Mouse (Mus musculus): Measurements from ENCODE around the gene Shc2.

DNA sequence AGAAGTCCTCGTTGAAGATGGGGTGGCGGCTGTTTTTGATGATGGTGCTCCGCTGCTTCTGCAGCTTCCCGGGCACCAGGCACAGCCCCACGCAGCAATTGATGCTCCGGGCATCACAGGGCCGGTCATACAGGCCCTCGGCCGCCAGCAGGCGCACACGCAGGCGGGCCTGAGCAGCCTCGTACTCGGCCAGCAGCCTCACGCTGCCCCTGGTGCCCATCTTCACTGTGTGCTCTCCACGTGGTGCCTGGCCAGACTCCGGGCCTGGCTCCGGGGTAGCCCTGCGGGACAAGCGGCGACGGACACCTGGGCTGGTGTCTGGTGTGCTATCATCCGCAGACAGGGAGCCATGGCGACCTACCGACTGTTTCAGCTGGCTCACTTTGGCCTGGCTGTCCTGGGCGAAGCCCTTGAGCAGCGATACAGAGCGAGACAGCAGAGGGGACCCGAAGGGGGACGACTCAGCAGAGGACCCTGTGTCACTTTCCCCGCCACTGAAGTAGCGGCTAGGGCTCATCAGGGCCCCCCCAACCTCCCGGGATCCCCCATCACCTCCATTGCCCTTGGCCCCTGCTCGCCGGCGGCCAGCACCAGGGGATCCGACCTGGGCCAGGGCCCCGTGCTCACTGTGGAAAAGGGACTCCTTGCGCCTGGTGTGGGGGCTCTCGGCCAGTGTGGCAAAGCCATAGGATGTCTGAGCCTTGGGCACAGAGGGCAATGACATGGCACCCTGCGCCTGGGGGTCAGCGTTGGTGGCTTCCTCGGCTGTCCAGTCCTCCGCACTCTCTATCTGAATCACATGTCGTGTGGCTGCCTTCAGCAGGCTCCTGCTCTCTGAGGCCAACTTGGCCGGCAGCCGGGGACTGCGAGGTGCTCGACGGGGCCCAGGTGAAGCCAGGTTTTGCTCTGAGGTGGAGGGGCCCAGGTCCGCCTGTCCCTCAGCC is 25.3 kb downstream of the Shc2 start:
- TF ChIP-seq CTCF (IDR thresholded peaks at IDR 0.05): peak; percentile 63
- TF ChIP-seq EP300 (IDR thresholded peaks at IDR 0.05): no peak
